Mouse (Mus musculus): ENCODE data around the gene Ldlr. TPM values are rescaled to one million over a fixed set of nuclear protein-coding genes. Genes with fewer than 3 reads are reported as not detected.
"Not testable (repeated sequence)": the region's sequence is repeated elsewhere in the genome, so short reads cannot be mapped to it uniquely, and the experiment has no call there.

The Ldlr gene
- polyA plus RNA-seq (2015; fragmentation: Nextera tagmentation; extraction: Ambion mirVana): 15.9 and 17.3 TPM in 2 replicates

DNA sequence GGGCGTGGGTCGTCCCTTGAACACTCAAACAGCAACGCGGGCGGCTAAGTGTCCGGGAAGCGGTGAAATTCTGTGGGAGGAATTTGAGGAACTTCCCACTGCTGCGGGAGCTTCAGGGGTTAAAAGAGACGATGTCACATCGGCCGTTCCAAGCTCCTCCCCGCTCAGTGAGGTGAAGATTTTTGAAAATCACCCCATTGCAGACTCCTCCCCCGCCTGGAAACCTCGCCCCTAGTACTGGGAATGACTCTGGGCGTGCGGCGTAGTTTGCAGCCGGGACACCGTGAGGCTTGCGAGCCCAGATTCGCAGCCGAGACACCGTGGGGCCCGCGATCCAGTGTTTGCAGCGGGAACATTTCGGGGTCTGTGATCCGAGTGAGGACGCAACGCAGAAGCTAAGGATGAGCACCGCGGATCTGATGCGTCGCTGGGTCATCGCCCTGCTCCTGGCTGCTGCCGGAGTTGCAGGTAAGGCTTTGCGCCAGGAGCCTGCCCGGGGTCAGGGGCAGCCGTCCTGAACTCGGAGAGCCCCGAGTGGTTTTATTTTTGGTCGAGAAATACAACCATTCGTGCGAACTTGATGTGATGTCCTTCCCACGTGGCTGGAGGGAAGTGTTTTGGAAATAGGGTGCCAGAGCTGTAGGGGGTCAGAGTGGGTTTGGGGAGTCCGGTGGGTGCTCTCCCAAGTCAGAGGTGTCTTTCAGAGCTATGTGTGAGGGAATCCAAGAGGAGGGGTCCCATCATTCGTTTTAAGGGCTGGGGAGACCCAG, at the start of gene Ldlr:
Ldlr (plus strand) TSS at position 107 of the 770 bp plus-strand sequence.
- WGBS: under 1% methylated on average over 47 of the region's 47 CpGs
- H3K27ac ChIP-seq (replicated peaks): peak within 1 kb of the TSS; percentile 96
- H3K9ac ChIP-seq (replicated peaks): peak within 1 kb of the TSS; percentile 75
- peak within 1 kb of the TSS; percentile 88 for H3K4me2 ChIP-seq (replicated peaks)
- peak within 1 kb of the TSS; percentile 82 for H3K4me3 ChIP-seq
- ATAC-seq (replicated peaks): peak; percentile 84
- H3K9me3 ChIP-seq: no peaks in the 10 kb centered on the region
- no peaks in the 10 kb centered on the region for H3K36me3 ChIP-seq
- H3K4me1 ChIP-seq: peaks cover 31% of the 10 kb centered on the region
- no peaks in the 10 kb centered on the region for H3K27me3 ChIP-seq

DNA sequence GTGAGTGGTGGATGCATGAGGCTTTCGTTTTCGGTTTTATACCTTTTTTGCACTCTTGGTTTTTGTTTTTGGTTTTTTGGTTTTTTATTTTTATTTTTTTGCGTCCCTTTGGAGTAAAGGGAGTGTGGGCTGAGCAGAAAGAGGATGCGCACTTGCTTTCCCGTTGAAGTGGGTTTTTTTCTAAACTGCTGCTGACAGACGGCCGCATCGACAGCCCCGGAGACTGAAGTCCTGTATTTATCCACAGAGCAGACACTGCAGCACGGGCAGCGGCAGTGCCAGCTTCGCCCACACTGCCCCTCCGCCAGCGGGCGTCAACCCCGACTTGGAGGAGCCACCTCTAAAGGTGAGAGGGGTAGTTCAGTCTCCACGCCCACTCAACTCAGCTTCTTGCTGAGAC, 45.6 kb upstream of the Ldlr start:
- 97% methylated on average over 17 of the region's 17 CpGs for WGBS
- no peaks in the 10 kb centered on the region for H3K4me1 ChIP-seq
- H3K4me2 ChIP-seq (replicated peaks): no peak overlapping the region
- H3K4me3 ChIP-seq: no peak overlapping the region
- no peak for ATAC-seq (replicated peaks)
- no peaks in the 10 kb centered on the region for H3K9me3 ChIP-seq
- H3K36me3 ChIP-seq: peaks cover 93% of the 10 kb centered on the region
- no peaks in the 10 kb centered on the region for H3K27me3 ChIP-seq
- H3K9ac ChIP-seq (replicated peaks): no peak overlapping the region
- H3K27ac ChIP-seq (replicated peaks): no peak overlapping the region

GRCm38 (mm10) chr9:21680448-21680847, 42.8 kb upstream of the Ldlr start:
- ATAC-seq (replicated peaks): no peak
- Histone ChIP-seq H3K9me3 (no peaks in the 10 kb centered on the region), H3K36me3 (peaks cover 93% of the 10 kb centered on the region), H3K4me3 (no peak overlapping the region), H3K27me3 (no peaks in the 10 kb centered on the region), H3K4me2 (replicated peaks) (no peak overlapping the region), H3K27ac (replicated peaks) (no peak overlapping the region), H3K4me1 (no peaks in the 10 kb centered on the region), H3K9ac (replicated peaks) (no peak overlapping the region)
- 91% methylated on average over 4 of the region's 4 CpGs for WGBS

DNA sequence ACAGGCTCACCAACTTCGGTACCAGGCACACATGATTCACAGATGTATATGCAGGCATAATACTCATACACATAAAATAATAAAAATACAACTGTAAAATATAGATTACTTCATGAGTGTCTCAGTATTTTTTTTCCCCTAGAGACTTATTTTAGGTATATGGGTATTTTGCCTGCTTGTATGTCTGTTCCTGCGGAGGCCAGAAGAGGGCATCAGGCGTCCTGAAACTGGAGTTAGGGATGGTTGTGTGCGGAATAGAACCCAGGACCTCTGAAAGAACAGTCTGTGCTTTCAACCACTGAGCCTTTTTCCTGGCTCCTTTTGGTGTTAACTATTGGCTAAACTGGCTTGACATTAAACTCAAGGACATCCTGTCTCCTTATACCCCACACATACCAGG, 40.5 kb upstream of the Ldlr start:
- WGBS: 86% methylated on average over 4 of the region's 4 CpGs
- no peak for ATAC-seq (replicated peaks)

GRCm38 (mm10) chr9:21683897-21684296, 39.4 kb upstream of the Ldlr start:
- H3K4me3 ChIP-seq: no peak overlapping the region
- no peak for ATAC-seq (replicated peaks)
- H3K4me1 ChIP-seq: no peaks in the 10 kb centered on the region
- H3K9ac ChIP-seq (replicated peaks): no peak overlapping the region
- 84% methylated on average over 3 of the region's 3 CpGs for WGBS
- no peaks in the 10 kb centered on the region for H3K27me3 ChIP-seq
- no peak overlapping the region for H3K27ac ChIP-seq (replicated peaks)
- H3K4me2 ChIP-seq (replicated peaks): no peak overlapping the region
- H3K9me3 ChIP-seq: no peaks in the 10 kb centered on the region
- peaks cover 93% of the 10 kb centered on the region for H3K36me3 ChIP-seq

More for the DNA sequence above, 40.5 kb upstream of the Ldlr start:
- Histone ChIP-seq H3K9me3 (no peaks in the 10 kb centered on the region), H3K27me3 (no peaks in the 10 kb centered on the region), H3K4me2 (replicated peaks) (no peak overlapping the region), H3K9ac (replicated peaks) (no peak overlapping the region), H3K4me1 (no peaks in the 10 kb centered on the region), H3K27ac (replicated peaks) (no peak overlapping the region), H3K4me3 (no peak overlapping the region), H3K36me3 (peaks cover 93% of the 10 kb centered on the region)

DNA sequence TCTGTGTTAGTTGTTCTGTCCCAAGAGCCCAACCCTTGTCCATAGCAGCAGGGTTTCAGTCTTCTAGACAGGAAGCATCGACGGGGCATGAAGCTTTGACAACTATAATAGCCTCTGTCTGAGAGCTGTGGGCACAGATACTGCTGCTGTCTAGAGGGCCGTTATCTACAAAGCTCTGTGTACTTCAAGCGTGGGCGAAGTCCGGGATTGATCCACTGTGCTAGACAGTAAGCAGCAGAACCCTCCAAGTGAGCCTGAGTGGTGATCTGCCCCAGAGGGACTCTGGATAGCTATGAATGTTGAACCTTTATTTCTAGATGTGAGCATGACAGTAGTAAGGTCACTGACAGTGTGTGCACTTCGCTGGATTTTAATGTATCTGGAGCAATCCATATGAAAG, 34.7 kb upstream of the Ldlr start:
- no peaks in the 10 kb centered on the region for H3K4me1 ChIP-seq
- H3K27me3 ChIP-seq: no peaks in the 10 kb centered on the region
- H3K27ac ChIP-seq (replicated peaks): no peak overlapping the region
- no peaks in the 10 kb centered on the region for H3K9me3 ChIP-seq
- 94% methylated on average over 7 of the region's 7 CpGs for WGBS
- peaks cover 88% of the 10 kb centered on the region for H3K36me3 ChIP-seq
- ATAC-seq (replicated peaks): no peak
- no peak overlapping the region for H3K9ac ChIP-seq (replicated peaks)
- no peak overlapping the region for H3K4me2 ChIP-seq (replicated peaks)
- no peak overlapping the region for H3K4me3 ChIP-seq

DNA sequence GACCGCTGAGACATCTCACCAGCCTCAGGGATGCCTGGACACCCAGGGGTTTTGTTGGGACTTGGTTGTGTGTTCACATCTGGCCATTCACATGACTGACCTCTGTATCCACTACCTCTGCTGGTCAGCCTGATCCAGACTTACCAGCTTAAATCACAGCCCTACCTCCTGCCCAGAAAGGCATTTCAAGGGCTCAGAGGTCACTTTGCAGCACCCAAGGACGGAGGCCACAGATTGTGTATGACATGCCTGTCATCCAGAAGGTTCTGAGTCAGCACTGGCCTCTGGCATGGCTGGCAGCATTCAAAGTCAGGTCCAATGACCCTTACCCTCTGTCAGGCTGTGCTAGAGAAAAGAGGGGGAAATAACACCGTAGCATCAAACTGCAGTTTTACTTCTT, 33.3 kb upstream of the Ldlr start:
- no peaks in the 10 kb centered on the region for H3K9me3 ChIP-seq
- no peak overlapping the region for H3K4me2 ChIP-seq (replicated peaks)
- no peak overlapping the region for H3K9ac ChIP-seq (replicated peaks)
- H3K36me3 ChIP-seq: peaks cover 84% of the 10 kb centered on the region
- no peak for ATAC-seq (replicated peaks)
- H3K27me3 ChIP-seq: no peaks in the 10 kb centered on the region
- no peak overlapping the region for H3K4me3 ChIP-seq
- no peaks in the 10 kb centered on the region for H3K4me1 ChIP-seq
- no peak overlapping the region for H3K27ac ChIP-seq (replicated peaks)
- 89% methylated on average over 3 of the region's 3 CpGs for WGBS

GRCm38 (mm10) chr9:21691862-21692261, 31.4 kb upstream of the Ldlr start:
- WGBS: 51% methylated on average over 2 of the region's 2 CpGs

GRCm38 (mm10) chr9:21692491-21692890, 30.8 kb upstream of the Ldlr start:
- H3K9me3 ChIP-seq: no peaks in the 10 kb centered on the region
- peaks cover 78% of the 10 kb centered on the region for H3K36me3 ChIP-seq
- no peak overlapping the region for H3K4me3 ChIP-seq
- H3K27me3 ChIP-seq: no peaks in the 10 kb centered on the region
- ATAC-seq (replicated peaks): no peak
- WGBS: 98% methylated on average over 4 of the region's 4 CpGs
- H3K27ac ChIP-seq (replicated peaks): no peak overlapping the region
- no peaks in the 10 kb centered on the region for H3K4me1 ChIP-seq
- no peak overlapping the region for H3K4me2 ChIP-seq (replicated peaks)
- H3K9ac ChIP-seq (replicated peaks): no peak overlapping the region

More at GRCm38 (mm10) chr9:21691862-21692261, 31.4 kb upstream of the Ldlr start:
- no peak for ATAC-seq (replicated peaks)
- Histone ChIP-seq H3K27ac (replicated peaks) (no peak overlapping the region), H3K36me3 (peaks cover 81% of the 10 kb centered on the region), H3K4me3 (no peak overlapping the region), H3K4me2 (replicated peaks) (no peak overlapping the region), H3K4me1 (no peaks in the 10 kb centered on the region), H3K27me3 (no peaks in the 10 kb centered on the region), H3K9ac (replicated peaks) (no peak overlapping the region), H3K9me3 (no peaks in the 10 kb centered on the region)

DNA sequence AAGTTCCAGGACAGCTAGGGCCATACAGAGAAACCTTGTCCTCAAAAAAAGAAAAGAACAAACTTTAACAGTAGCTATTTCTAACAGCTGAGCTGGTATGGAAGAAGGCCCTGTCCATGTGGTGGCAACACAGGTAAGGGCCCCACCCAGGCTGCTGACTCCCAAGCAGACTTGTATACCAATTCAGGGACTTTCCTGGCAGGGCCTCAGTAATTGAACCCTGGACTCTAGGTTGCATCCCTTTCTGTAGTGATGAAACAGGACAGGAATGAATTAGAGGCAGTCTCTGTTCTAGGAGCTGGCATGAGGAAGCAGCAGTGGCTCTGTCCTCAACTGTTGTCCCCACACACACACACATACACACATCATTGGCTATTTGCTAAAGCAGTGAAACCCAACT, 29.2 kb upstream of the Ldlr start:
- Histone ChIP-seq H3K4me3 (no peak overlapping the region), H3K27me3 (no peaks in the 10 kb centered on the region), H3K4me2 (replicated peaks) (no peak overlapping the region), H3K9ac (replicated peaks) (no peak overlapping the region), H3K4me1 (no peaks in the 10 kb centered on the region), H3K9me3 (no peaks in the 10 kb centered on the region), H3K27ac (replicated peaks) (no peak overlapping the region), H3K36me3 (peaks cover 71% of the 10 kb centered on the region)
- ATAC-seq (replicated peaks): no peak

GRCm38 (mm10) chr9:21695229-21695792, 28.0 kb upstream of the Ldlr start:
- WGBS: 91% methylated on average over 5 of the region's 5 CpGs
- H3K4me2 ChIP-seq (replicated peaks): no peak overlapping the region
- H3K9ac ChIP-seq (replicated peaks): no peak overlapping the region
- peaks cover 72% of the 10 kb centered on the region for H3K36me3 ChIP-seq
- no peaks in the 10 kb centered on the region for H3K4me1 ChIP-seq
- H3K27ac ChIP-seq (replicated peaks): no peak overlapping the region
- no peaks in the 10 kb centered on the region for H3K9me3 ChIP-seq
- H3K27me3 ChIP-seq: no peaks in the 10 kb centered on the region
- H3K4me3 ChIP-seq: no peak overlapping the region
- ATAC-seq (replicated peaks): no peak

DNA sequence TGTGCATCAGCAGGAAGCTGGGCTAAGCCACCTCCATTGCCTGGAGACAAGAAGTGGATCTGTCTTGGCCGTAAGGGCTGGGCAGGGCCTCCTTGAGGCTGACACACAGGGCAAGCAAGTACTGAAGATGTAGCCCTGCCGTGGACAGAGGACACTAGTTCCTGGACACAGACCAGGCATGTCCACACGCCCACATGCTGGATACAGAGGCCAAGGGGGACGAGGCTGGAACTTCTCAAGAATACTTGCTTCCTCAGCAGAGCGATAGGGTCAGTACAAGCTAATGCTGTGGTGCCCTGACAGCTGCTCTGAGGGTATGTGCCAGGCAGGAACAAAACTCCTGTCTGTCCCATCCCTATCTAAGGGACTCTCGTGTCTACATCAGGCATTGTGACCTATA, 26.2 kb upstream of the Ldlr start:
- WGBS: 87% methylated on average over 6 of the region's 6 CpGs
- no peak for ATAC-seq (replicated peaks)

DNA sequence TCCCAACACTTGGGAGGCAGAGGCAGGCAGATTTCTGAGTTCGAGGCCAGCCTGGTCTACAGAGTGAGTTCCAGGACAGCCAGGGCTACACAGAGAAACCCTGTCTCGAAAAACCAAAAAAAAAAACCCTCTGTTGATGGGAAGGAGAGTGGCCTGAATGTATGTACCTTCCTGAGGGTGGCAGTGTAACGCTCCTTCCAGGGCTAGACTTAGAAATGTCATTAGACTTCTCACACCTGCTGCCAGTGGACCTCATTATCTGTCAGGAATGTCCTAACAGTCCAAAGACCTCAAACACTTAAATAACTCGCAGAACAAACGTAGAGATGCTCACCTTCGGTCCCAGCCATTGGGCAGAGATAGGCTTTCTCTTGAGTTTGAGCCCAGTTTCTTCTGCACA, 24.0 kb upstream of the Ldlr start:
- 87% methylated on average over 6 of the region's 6 CpGs for WGBS
- not testable (repeated sequence) for H3K27me3 ChIP-seq; H3K4me3 ChIP-seq; ATAC-seq (replicated peaks); H3K4me1 ChIP-seq; H3K9me3 ChIP-seq; H3K9ac ChIP-seq (replicated peaks); H3K4me2 ChIP-seq (replicated peaks); H3K27ac ChIP-seq (replicated peaks)
- H3K36me3 ChIP-seq: peaks cover 83% of the 10 kb centered on the region

More for the DNA sequence above, 26.2 kb upstream of the Ldlr start:
- Histone ChIP-seq H3K4me2 (replicated peaks) (no peak overlapping the region), H3K27me3 (no peaks in the 10 kb centered on the region), H3K4me3 (no peak overlapping the region), H3K9me3 (no peaks in the 10 kb centered on the region), H3K36me3 (peaks cover 75% of the 10 kb centered on the region), H3K27ac (replicated peaks) (no peak overlapping the region), H3K9ac (replicated peaks) (no peak overlapping the region), H3K4me1 (no peaks in the 10 kb centered on the region)

Data from forebrain, embryonic 15.5 days (tissue).